Mouse (Mus musculus) neural tube, embryonic 15.5 days (tissue): Measurements from ENCODE around the gene Adora1. TPM values are rescaled to one million over a fixed set of nuclear protein-coding genes. Genes with fewer than 3 reads are reported as not detected.
A peak's percentile ranks its signal among the peaks of the same experiment; 100 is the strongest.

Experiments
- ATAC-seq: fragments of 200-750 bp; cut with Nextera tagmentation; 2 replicates; pipeline ENCODE4 v1.8.0; 2017; ENCODE audit warnings: mild to moderate bottlenecking, moderate TSS enrichment, moderate library complexity; ENCODE audit not compliant: low FRiP score
- H3K27ac ChIP-seq: fragments of 300-500 bp; sonication (generic); replicated peaks from 2 replicates; pipeline ENCODE4 v1.5.1; 2015; ENCODE audit warnings: mild to moderate bottlenecking, inconsistent platforms
- H3K27me3 ChIP-seq: fragments of 300-500 bp; sonication (generic); replicated peaks from 2 replicates; pipeline ENCODE4 v1.6.1; 2015; ENCODE audit warnings: inconsistent platforms
- H3K36me3 ChIP-seq: fragments of 300-500 bp; sonication (generic); 2 replicates; pipeline ENCODE4 v1.6.1; 2015; ENCODE audit warnings: inconsistent platforms
- H3K4me1 ChIP-seq: fragments of 300-500 bp; sonication (generic); 2 replicates; pipeline ENCODE4 v1.6.1; 2015; ENCODE audit warnings: inconsistent platforms
- H3K4me2 ChIP-seq: fragments of 300-500 bp; sonication (generic); 2 replicates; pipeline ENCODE4 v1.6.1; 2015; ENCODE audit warnings: inconsistent platforms, mild to moderate bottlenecking, moderate library complexity
- H3K4me3 ChIP-seq: fragments of 300-500 bp; sonication (generic); replicated peaks from 2 replicates; pipeline ENCODE4 v1.5.1; 2015; ENCODE audit warnings: mild to moderate bottlenecking, inconsistent platforms
- H3K9ac ChIP-seq: fragments of 300-500 bp; sonication (generic); replicated peaks from 2 replicates; pipeline ENCODE4 v1.6.1; 2015; ENCODE audit warnings: mild to moderate bottlenecking, inconsistent platforms
- H3K9me3 ChIP-seq: fragments of 300-500 bp; sonication (generic); replicated peaks from 2 replicates; pipeline ENCODE4 v1.6.1; 2016; ENCODE audit warnings: inconsistent platforms
- WGBS: fragments of 180-500 bp; shearing (Covaris S2); methylation state at CpG from one replicate; pipeline ENCODE4 v1.1.7; 2015; ENCODE audit warnings: mixed read lengths; 5-methylcytosine and 5-hydroxymethylcytosine counted together
- polyA plus RNA-seq: library from polyadenylated mRNA; unstranded; fragments of >200 nt; fragmentation: Nextera tagmentation; extraction: Ambion mirVana; gene quantifications from 2 replicates; pipeline ENCODE4 v1.2.1, GENCODE M21; 2015

The Adora1 gene
- polyA plus RNA-seq, 1 experiment from 2014 or later, result 28.8 TPM

DNA sequence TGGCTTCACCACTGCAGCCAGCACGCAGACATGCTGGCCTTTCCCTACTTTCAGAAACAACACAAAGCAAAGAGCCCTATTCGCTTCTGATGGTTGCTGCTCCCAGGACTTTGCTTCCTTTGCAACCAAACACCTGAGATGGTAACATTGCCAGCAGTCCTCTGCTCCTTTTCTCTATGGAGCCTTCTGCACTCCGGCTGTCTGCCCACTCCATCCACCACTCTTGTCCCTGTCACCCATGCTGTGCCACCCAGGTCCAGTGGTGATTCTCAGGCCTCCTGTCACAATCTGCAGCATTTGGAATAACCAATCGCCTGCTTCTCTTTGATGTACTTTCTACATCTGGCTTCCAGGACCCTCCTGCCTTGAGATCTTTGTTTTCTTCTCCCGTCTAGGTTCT lies 9.9 kb downstream of the Adora1 start:
- no peaks in the 10 kb centered on the region for H3K27me3 ChIP-seq
- no peak overlapping the region for H3K4me2 ChIP-seq
- H3K9me3 ChIP-seq, result no peaks in the 10 kb centered on the region
- no peaks in the 10 kb centered on the region for H3K36me3 ChIP-seq
- H3K4me1 ChIP-seq, result peaks cover 5% of the 10 kb centered on the region
- no peak overlapping the region for H3K9ac ChIP-seq
- no peak overlapping the region for H3K4me3 ChIP-seq
- WGBS, result 92% methylated on average over 5 of the region's 5 CpGs
- no peak for ATAC-seq
- no peak overlapping the region for H3K27ac ChIP-seq

DNA sequence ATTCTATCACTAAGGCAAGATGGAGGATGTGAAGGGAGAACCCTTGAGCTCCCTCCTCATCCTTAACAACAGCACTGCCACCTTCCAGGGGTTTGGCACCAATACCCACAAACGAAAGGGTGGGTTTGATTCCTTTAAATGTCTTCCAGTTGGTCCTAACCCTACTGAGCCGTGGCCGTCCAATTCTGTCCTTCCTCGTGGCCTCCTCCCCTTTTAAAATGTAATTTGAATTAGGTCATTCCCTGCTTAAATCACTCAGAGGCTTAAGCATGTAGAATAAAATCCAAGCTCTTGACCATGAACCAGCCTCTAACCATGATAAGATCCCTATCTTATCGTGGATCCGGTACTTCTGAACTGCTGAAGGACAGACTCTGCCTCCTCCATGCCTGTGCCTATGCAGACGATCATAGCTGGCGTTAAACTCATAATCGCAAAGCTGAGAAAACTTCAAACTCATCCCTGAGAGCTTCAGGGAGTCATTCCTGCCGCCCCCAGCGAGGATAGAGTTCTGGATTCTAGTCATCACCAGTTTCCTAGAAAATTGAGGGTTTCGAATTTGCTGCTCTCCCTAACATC lies 10.5 kb downstream of the Adora1 start:
- Histone ChIP-seq H3K27ac (no peak overlapping the region), H3K4me2 (no peak overlapping the region), H3K4me1 (no peaks in the 10 kb centered on the region; the same call in 1 of the 2 replicates), H3K27me3 (no peaks in the 10 kb centered on the region), H3K9ac (no peak overlapping the region), H3K9me3 (no peaks in the 10 kb centered on the region), H3K4me3 (no peak overlapping the region), H3K36me3 (no peaks in the 10 kb centered on the region)
- WGBS, result 92% methylated on average over 12 of the region's 12 CpGs
- ATAC-seq, result no peak

DNA sequence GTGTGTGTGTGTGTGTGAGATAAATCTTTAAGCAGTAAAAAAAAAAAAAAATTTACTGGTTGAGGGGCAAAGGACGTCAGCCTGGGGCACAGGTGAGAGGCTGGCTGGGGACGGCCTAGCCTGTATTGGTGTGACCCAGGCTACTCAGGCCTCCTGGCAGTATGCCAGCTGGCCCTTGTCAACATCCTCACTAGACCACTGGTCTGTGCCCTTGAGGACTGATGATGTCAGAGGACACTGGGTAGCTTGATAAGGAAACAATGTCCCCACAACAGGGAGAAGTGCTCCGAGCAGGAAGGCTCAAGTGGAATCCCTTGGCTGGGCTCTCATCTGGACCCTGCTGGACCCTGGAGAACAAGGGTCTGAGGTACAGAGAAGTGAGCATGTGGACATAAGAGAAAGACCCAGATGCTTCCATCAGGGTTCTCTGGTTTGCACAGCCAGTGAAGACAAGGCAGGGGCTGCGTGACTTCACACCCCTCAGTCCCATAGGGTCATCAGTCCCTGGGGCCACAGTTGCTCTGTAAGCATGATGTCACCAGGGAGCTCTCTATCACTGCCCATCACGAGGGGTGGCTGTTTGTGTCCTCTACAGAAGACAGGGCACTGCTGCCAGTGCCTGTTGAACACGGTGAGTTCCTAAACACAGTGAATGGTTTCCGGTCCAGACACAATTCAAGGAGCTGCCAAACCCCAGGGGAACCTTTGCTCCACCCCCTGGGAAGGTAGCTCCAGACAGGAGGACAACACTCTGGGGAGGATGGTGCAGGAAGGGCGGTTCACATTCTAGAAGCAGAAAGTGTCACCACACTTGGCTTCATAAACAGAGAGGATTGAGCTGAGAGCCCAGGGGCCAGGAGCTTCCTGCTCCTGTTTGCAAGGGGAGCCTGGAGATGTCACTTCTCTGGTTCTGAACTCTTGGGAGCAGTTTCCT lies 12.8 kb downstream of the Adora1 start:
- no peak overlapping the region for H3K9ac ChIP-seq
- ATAC-seq, result no peak
- 63% methylated on average over 8 of the region's 8 CpGs for WGBS

DNA sequence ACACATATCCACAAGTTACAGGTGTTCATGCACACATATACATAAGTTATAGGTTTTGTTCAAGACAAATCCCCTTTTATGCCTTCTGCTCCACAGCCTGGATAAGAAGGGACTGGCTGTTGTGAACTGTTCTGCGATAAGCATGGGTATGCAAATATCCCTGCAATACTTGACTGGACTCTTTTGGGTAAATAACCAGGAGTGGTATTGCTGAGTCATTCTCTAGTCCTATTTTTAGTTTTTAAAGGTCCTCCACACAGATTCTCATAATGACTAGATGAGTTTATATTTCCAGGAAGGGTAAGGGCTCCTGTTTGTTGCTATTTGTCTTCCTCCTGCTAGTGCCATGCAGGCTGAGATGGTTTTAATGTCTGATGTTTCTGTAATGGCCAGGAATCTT lies 14.1 kb downstream of the Adora1 start:
- H3K9ac ChIP-seq, result no peak overlapping the region
- no peaks in the 10 kb centered on the region for H3K27me3 ChIP-seq
- H3K36me3 ChIP-seq, result no peaks in the 10 kb centered on the region
- H3K4me3 ChIP-seq, result no peak overlapping the region
- H3K9me3 ChIP-seq, result no peaks in the 10 kb centered on the region
- no peak for ATAC-seq
- H3K27ac ChIP-seq, result no peak overlapping the region
- no peak overlapping the region for H3K4me2 ChIP-seq
- 87% methylated on average over 1 of the region's 1 CpGs for WGBS
- H3K4me1 ChIP-seq, result peaks cover 14% of the 10 kb centered on the region

More for the DNA sequence above, 12.8 kb downstream of the Adora1 start:
- Histone ChIP-seq H3K36me3 (no peaks in the 10 kb centered on the region), H3K9me3 (no peaks in the 10 kb centered on the region), H3K27ac (no peak overlapping the region), H3K4me1 (peaks cover 4% of the 10 kb centered on the region; the same call in 1 of the 2 replicates), H3K27me3 (no peaks in the 10 kb centered on the region), H3K4me2 (no peak overlapping the region), H3K4me3 (no peak overlapping the region)

DNA sequence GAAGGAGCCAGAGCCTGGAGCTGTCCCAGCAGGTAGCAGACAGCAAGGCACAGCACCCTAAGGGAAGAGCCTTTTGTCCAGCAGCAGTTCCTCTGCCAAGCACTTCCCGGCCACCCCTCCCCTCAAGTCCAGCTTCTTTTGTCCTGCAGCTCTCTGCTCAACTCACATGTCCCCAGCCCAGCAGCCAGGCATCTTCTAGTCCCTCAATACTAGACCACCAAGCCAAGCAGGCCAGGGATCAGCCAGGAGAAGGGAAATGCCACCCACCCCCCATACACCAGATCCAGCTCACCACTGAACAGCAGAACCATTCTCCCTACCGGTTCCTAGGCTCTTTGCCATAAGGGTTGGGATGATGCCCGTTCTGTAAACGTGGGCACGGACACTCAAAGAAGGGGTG lies 15.6 kb downstream of the Adora1 start:
- H3K27me3 ChIP-seq, result no peaks in the 10 kb centered on the region
- no peak overlapping the region for H3K4me2 ChIP-seq
- no peaks in the 10 kb centered on the region for H3K9me3 ChIP-seq
- H3K27ac ChIP-seq, result no peak overlapping the region
- H3K4me3 ChIP-seq, result no peak overlapping the region
- no peaks in the 10 kb centered on the region for H3K36me3 ChIP-seq
- no peak for ATAC-seq
- WGBS, result 84% methylated on average over 5 of the region's 5 CpGs
- H3K9ac ChIP-seq, result no peak overlapping the region
- peaks cover 24% of the 10 kb centered on the region for H3K4me1 ChIP-seq

DNA sequence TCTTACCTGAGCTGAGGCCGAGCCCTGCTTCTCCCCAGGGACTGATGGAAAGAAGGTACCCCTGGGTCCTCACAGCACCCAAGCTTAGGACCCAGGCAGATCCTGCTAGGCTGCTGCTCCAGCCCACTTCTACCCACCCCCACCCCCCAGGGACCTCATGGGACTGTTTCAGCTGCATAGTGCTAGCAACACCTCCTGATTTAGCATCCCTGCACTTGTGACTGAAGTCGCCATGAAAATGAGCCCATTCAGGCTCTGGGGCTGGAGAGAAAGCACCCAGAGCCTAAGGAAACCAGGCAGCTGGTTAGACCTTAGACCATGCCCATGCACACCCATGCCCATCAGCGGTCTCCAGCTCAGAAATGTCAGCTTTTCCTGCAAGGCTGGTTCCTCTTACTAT lies 17.3 kb downstream of the Adora1 start:
- Histone ChIP-seq H3K27ac (no peak overlapping the region), H3K9me3 (no peaks in the 10 kb centered on the region), H3K4me1 (peaks cover 24% of the 10 kb centered on the region), H3K27me3 (no peaks in the 10 kb centered on the region), H3K9ac (no peak overlapping the region), H3K36me3 (no peaks in the 10 kb centered on the region), H3K4me3 (no peak overlapping the region), H3K4me2 (no peak overlapping the region)
- no peak for ATAC-seq
- 87% methylated on average over 3 of the region's 3 CpGs for WGBS

DNA sequence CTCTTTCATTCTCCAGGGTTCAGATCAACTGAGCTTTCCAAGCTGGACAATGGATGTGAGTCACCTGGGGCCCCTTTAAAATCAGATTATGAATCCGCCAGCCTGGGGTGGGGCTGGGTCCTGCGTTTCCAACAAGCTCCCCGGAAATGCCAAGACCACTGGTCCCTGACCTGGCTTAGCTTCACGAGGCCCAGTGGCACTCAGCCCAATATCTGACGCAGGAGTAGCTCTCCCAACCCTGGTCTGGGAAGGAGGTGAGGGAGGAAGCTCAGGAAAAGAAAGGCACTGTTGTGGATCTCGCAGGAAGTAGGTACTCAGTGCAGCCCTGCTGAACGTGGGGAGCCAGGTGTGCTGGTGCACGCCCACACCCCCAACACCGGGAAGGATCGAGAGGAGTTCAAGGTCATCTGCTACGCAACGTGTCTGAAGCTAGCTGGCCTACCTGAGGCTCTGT lies 18.2 kb downstream of the Adora1 start:
- ATAC-seq, result no peak
- Histone ChIP-seq H3K9ac (no peak overlapping the region), H3K36me3 (no peaks in the 10 kb centered on the region), H3K4me2 (no peak overlapping the region), H3K27me3 (no peaks in the 10 kb centered on the region), H3K4me1 (peaks cover 24% of the 10 kb centered on the region), H3K4me3 (no peak overlapping the region), H3K9me3 (no peaks in the 10 kb centered on the region), H3K27ac (no peak overlapping the region)
- WGBS, result 76% methylated on average over 12 of the region's 12 CpGs

DNA sequence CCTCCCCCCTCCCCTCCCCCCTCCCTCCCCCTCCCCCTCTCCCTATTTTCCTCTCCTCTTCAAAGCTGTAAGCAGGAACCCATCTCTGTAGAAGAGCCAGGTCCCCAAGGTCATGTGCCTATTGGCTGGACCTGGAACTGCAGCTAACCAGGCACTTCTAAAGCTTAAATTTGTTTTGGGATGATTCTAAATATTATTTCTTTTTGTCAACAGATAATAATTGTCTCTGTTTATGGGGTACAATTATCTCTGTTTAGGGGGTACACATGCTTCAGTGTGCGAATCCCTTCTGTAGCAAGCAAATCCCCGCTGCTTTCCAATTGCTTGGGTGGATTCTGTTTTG lies 18.6 kb downstream of the Adora1 start:
- ATAC-seq, result no peak
- Histone ChIP-seq H3K27ac (no peak overlapping the region), H3K9me3 (no peaks in the 10 kb centered on the region), H3K27me3 (no peaks in the 10 kb centered on the region), H3K4me1 (peaks cover 27% of the 10 kb centered on the region), H3K4me3 (no peak overlapping the region), H3K36me3 (no peaks in the 10 kb centered on the region), H3K4me2 (no peak overlapping the region), H3K9ac (no peak overlapping the region)
- 91% methylated on average over 2 of the region's 2 CpGs for WGBS

DNA sequence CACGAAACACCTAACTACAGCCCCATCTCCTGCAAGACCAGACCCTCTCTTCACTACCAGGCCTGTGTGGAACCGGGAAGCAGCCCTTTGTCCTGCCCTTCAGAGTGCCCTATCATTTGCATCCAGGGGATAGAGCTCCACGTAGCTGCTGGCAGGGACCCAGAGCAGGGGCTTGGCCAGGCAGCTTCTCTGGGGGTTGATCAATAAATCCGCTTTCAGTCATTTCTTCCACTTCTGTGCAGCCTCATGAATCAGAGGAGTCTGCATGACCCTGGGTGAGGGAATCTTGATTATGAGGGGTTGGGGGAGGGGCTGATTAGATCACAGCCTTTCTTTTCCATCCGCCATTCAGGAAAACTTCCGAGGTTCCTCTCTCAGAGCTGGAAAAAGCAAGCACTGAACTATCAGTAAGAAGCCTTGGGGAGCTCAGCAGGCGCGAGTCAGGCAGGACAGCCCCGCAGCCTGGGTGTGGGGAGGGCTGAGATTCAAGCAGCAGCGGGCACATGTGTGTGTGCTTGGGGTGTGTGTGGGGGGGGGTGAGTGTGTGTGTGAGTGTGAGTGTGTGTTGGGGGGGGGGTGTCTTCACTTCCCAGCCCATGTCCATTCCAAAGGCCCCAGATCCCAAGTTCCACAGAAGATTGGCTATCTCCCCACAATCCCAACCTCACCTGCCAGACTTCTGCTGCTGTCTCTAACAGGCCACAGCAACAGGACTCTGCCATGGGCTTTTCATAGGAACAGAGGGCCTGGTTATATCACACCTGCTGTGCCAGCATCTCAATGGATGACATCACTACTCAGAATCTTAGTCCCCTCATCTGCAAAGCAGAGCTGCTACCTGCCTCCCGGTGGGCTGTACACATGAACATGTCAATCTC lies 19.2 kb downstream of the Adora1 start:
- peak; percentile 32; the same call in 1 of the 2 replicates for ATAC-seq
- Histone ChIP-seq H3K27ac (peak overlapping the region; percentile 56; the same call in 1 of the 2 replicates), H3K9ac (no peak overlapping the region)

DNA sequence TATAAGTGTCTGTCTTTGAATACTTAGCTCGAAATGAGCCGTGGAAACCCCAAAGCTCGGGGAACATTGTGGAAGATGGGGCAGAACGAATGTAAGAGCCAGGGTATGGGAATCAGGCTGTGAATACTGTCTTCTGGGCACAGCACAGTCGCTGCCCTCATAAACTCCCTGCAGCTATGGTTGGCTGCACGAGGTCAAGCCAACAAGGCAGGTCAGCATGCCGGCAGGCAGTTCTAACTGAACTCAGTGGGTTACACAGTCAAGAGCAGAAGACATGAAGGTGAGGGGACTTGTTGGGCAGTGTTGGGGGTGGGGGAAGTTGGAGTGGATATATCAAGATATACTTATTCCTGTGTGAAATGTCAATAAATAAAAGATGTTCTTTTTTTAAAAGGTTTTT lies 20.2 kb downstream of the Adora1 start:
- Histone ChIP-seq H3K9ac (no peak overlapping the region), H3K4me3 (no peak overlapping the region), H3K27ac (no peak overlapping the region), H3K4me1 (peaks cover 34% of the 10 kb centered on the region), H3K4me2 (no peak overlapping the region), H3K27me3 (no peaks in the 10 kb centered on the region), H3K36me3 (no peaks in the 10 kb centered on the region), H3K9me3 (no peaks in the 10 kb centered on the region)
- ATAC-seq, result no peak
- 43% methylated on average over 7 of the region's 7 CpGs for WGBS

More for the DNA sequence above, 19.2 kb downstream of the Adora1 start:
- H3K4me1 ChIP-seq, result peaks cover 34% of the 10 kb centered on the region
- H3K9me3 ChIP-seq, result no peaks in the 10 kb centered on the region
- H3K4me3 ChIP-seq, result no peak overlapping the region
- H3K4me2 ChIP-seq, result no peak overlapping the region
- no peaks in the 10 kb centered on the region for H3K36me3 ChIP-seq
- H3K27me3 ChIP-seq, result no peaks in the 10 kb centered on the region
- 23% methylated on average over 11 of the region's 11 CpGs for WGBS

DNA sequence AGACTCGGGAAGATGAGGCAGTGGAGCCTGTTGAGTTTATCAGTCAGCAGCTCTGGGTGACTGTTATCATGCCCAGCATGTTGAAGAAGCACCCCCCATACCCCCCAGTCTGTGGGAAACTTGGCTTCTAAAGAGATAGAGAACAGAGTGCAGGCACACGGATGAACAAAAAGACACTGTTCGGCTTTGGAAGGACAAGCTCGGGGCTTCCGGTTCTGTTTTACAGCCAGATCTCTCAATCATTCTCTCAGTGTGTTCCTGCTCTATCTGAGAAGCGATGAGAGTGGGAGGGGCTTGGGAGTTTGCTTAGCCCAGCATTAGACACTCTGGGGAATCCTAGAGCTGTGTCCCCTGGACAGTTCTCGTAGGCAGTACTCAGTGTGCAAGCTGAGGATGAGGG lies 21.8 kb downstream of the Adora1 start:
- H3K9me3 ChIP-seq, result no peaks in the 10 kb centered on the region
- no peak overlapping the region for H3K4me2 ChIP-seq
- H3K27ac ChIP-seq, result 0 out of 2 replicates have a peak overlapping the region, but pooled peaks have one; percentile 33
- H3K9ac ChIP-seq, result no peak overlapping the region
- 60% methylated on average over 7 of the region's 7 CpGs for WGBS
- peaks cover 31% of the 10 kb centered on the region for H3K4me1 ChIP-seq
- no peak for ATAC-seq
- no peaks in the 10 kb centered on the region for H3K27me3 ChIP-seq
- no peak overlapping the region for H3K4me3 ChIP-seq
- H3K36me3 ChIP-seq, result no peaks in the 10 kb centered on the region
